Mouse (Mus musculus): ENCODE measurements around the gene Sash1. TPM values are rescaled to one million over a fixed set of nuclear protein-coding genes. Genes with fewer than 3 reads are reported as not detected.

The Sash1 gene
- polyA plus RNA-seq, 1 experiment from 2014 or later: 3.6 TPM

- Histone ChIP-seq H3K36me3 (ENCODE audit: control insufficient read depth, insufficient read depth, low read length) (no peaks in the 10 kb centered on the region; the same call in 1 of the 2 replicates), H3K4me3 (ENCODE audit: low read depth, low read length) (no peak overlapping the region), H3K27me3 (ENCODE audit: control insufficient read depth, insufficient read depth, low read length) (no peaks in the 10 kb centered on the region), H3K9ac (ENCODE audit: low read depth, low read length) (no peak overlapping the region), H3K4me2 (no peak overlapping the region), H3K4me1 (ENCODE audit: control insufficient read depth, insufficient read depth, low read length) (peaks cover 8% of the 10 kb centered on the region), H3K27ac (ENCODE audit: low read depth, low read length) (no peak overlapping the region), H3K9me3 (replicated peaks; ENCODE audit: control insufficient read depth, low read length) (no peaks in the 10 kb centered on the region)
- WGBS (ENCODE audit: insufficient replicate concordance): 89% methylated on average over 9 of the region's 9 CpGs
- ATAC-seq (replicated peaks; ENCODE audit: insufficient number of reproducible peaks, low FRiP score, low TSS enrichment): no peak
These were observed 78.3 kb downstream of the Sash1 start for GRCm38 (mm10) chr10:8807581-8807980.

GRCm38 (mm10) chr10:8805402-8805801 lies 80.5 kb downstream of the Sash1 start:
- H3K27me3 ChIP-seq (ENCODE audit: control insufficient read depth, insufficient read depth, low read length): no peaks in the 10 kb centered on the region
- H3K9ac ChIP-seq (ENCODE audit: low read depth, low read length): no peak overlapping the region
- no peak for ATAC-seq (replicated peaks; ENCODE audit: insufficient number of reproducible peaks, low FRiP score, low TSS enrichment)
- no peaks in the 10 kb centered on the region; the same call in 1 of the 2 replicates for H3K36me3 ChIP-seq (ENCODE audit: control insufficient read depth, insufficient read depth, low read length)
- WGBS (ENCODE audit: insufficient replicate concordance): 72% methylated on average over 3 of the region's 3 CpGs
- H3K27ac ChIP-seq (ENCODE audit: low read depth, low read length): no peak overlapping the region
- H3K4me1 ChIP-seq (ENCODE audit: control insufficient read depth, insufficient read depth, low read length): peaks cover 20% of the 10 kb centered on the region
- no peak overlapping the region for H3K4me2 ChIP-seq
- no peak overlapping the region for H3K4me3 ChIP-seq (ENCODE audit: low read depth, low read length)
- no peaks in the 10 kb centered on the region for H3K9me3 ChIP-seq (replicated peaks; ENCODE audit: control insufficient read depth, low read length)

- WGBS (ENCODE audit: insufficient replicate concordance): 38% methylated on average over 8 of the region's 8 CpGs
- no peaks in the 10 kb centered on the region; the same call in 1 of the 2 replicates for H3K36me3 ChIP-seq (ENCODE audit: control insufficient read depth, insufficient read depth, low read length)
- H3K4me1 ChIP-seq (ENCODE audit: control insufficient read depth, insufficient read depth, low read length): peaks cover 20% of the 10 kb centered on the region
- no peak overlapping the region for H3K27ac ChIP-seq (ENCODE audit: low read depth, low read length)
- H3K4me2 ChIP-seq: no peak overlapping the region
- no peaks in the 10 kb centered on the region for H3K27me3 ChIP-seq (ENCODE audit: control insufficient read depth, insufficient read depth, low read length)
- no peak overlapping the region for H3K4me3 ChIP-seq (ENCODE audit: low read depth, low read length)
- H3K9ac ChIP-seq (ENCODE audit: low read depth, low read length): no peak overlapping the region
- ATAC-seq (replicated peaks; ENCODE audit: insufficient number of reproducible peaks, low FRiP score, low TSS enrichment): no peak
- no peaks in the 10 kb centered on the region for H3K9me3 ChIP-seq (replicated peaks; ENCODE audit: control insufficient read depth, low read length)
These were observed 81.6 kb downstream of the Sash1 start for GRCm38 (mm10) chr10:8804292-8804691.

GRCm38 (mm10) chr10:8801719-8802347 lies 84.0 kb downstream of the Sash1 start:
- H3K36me3 ChIP-seq (ENCODE audit: control insufficient read depth, insufficient read depth, low read length): peaks cover 3% of the 10 kb centered on the region; the same call in 1 of the 2 replicates
- no peak overlapping the region for H3K9ac ChIP-seq (ENCODE audit: low read depth, low read length)
- ATAC-seq (replicated peaks; ENCODE audit: insufficient number of reproducible peaks, low FRiP score, low TSS enrichment): 0 out of 2 replicates have a peak, but pooled peaks have one; percentile 40
- H3K4me3 ChIP-seq (ENCODE audit: low read depth, low read length): no peak overlapping the region
- peaks cover 20% of the 10 kb centered on the region for H3K4me1 ChIP-seq (ENCODE audit: control insufficient read depth, insufficient read depth, low read length)
- peak overlapping the region; percentile 52 for H3K4me2 ChIP-seq
- 25% methylated on average over 12 of the region's 12 CpGs for WGBS (ENCODE audit: insufficient replicate concordance)
- no peaks in the 10 kb centered on the region for H3K27me3 ChIP-seq (ENCODE audit: control insufficient read depth, insufficient read depth, low read length)
- no peak overlapping the region for H3K27ac ChIP-seq (ENCODE audit: low read depth, low read length)
- H3K9me3 ChIP-seq (replicated peaks; ENCODE audit: control insufficient read depth, low read length): no peaks in the 10 kb centered on the region

GRCm38 (mm10) chr10:8801139-8801613 lies 84.7 kb downstream of the Sash1 start:
- WGBS (ENCODE audit: insufficient replicate concordance): 49% methylated on average over 14 of the region's 14 CpGs
- Histone ChIP-seq H3K27me3 (ENCODE audit: control insufficient read depth, insufficient read depth, low read length) (no peaks in the 10 kb centered on the region), H3K4me1 (ENCODE audit: control insufficient read depth, insufficient read depth, low read length) (peaks cover 20% of the 10 kb centered on the region), H3K36me3 (ENCODE audit: control insufficient read depth, insufficient read depth, low read length) (peaks cover 3% of the 10 kb centered on the region; the same call in 1 of the 2 replicates), H3K4me2 (peak overlapping the region; percentile 52), H3K4me3 (ENCODE audit: low read depth, low read length) (no peak overlapping the region), H3K9me3 (replicated peaks; ENCODE audit: control insufficient read depth, low read length) (no peaks in the 10 kb centered on the region), H3K27ac (ENCODE audit: low read depth, low read length) (no peak overlapping the region), H3K9ac (ENCODE audit: low read depth, low read length) (no peak overlapping the region)
- no peak for ATAC-seq (replicated peaks; ENCODE audit: insufficient number of reproducible peaks, low FRiP score, low TSS enrichment)

- peaks cover 3% of the 10 kb centered on the region; the same call in 1 of the 2 replicates for H3K36me3 ChIP-seq (ENCODE audit: control insufficient read depth, insufficient read depth, low read length)
- H3K4me1 ChIP-seq (ENCODE audit: control insufficient read depth, insufficient read depth, low read length): peaks cover 13% of the 10 kb centered on the region; the same call in 1 of the 2 replicates
- no peak overlapping the region for H3K9ac ChIP-seq (ENCODE audit: low read depth, low read length)
- WGBS (ENCODE audit: insufficient replicate concordance): 77% methylated on average over 6 of the region's 6 CpGs
- no peaks in the 10 kb centered on the region for H3K9me3 ChIP-seq (replicated peaks; ENCODE audit: control insufficient read depth, low read length)
- H3K27me3 ChIP-seq (ENCODE audit: control insufficient read depth, insufficient read depth, low read length): no peaks in the 10 kb centered on the region
- ATAC-seq (replicated peaks; ENCODE audit: insufficient number of reproducible peaks, low FRiP score, low TSS enrichment): no peak
- no peak overlapping the region for H3K4me3 ChIP-seq (ENCODE audit: low read depth, low read length)
- no peak overlapping the region for H3K4me2 ChIP-seq
- no peak overlapping the region for H3K27ac ChIP-seq (ENCODE audit: low read depth, low read length)
These were observed 88.0 kb downstream of the Sash1 start for GRCm38 (mm10) chr10:8797826-8798225.

- no peak overlapping the region for H3K9ac ChIP-seq (ENCODE audit: low read depth, low read length)
- WGBS (ENCODE audit: insufficient replicate concordance): 42% methylated on average over 7 of the region's 7 CpGs
- H3K4me3 ChIP-seq (ENCODE audit: low read depth, low read length): no peak overlapping the region
- H3K27ac ChIP-seq (ENCODE audit: low read depth, low read length): no peak overlapping the region
- H3K36me3 ChIP-seq (ENCODE audit: control insufficient read depth, insufficient read depth, low read length): peaks cover 3% of the 10 kb centered on the region; the same call in 1 of the 2 replicates
- no peak overlapping the region for H3K4me2 ChIP-seq
- H3K27me3 ChIP-seq (ENCODE audit: control insufficient read depth, insufficient read depth, low read length): no peaks in the 10 kb centered on the region
- H3K9me3 ChIP-seq (replicated peaks; ENCODE audit: control insufficient read depth, low read length): no peaks in the 10 kb centered on the region
- no peak for ATAC-seq (replicated peaks; ENCODE audit: insufficient number of reproducible peaks, low FRiP score, low TSS enrichment)
- H3K4me1 ChIP-seq (ENCODE audit: control insufficient read depth, insufficient read depth, low read length): no peaks in the 10 kb centered on the region
These were observed 90.5 kb downstream of the Sash1 start for GRCm38 (mm10) chr10:8795336-8795735.

GRCm38 (mm10) chr10:8792412-8792811 lies 93.5 kb downstream of the Sash1 start:
- Histone ChIP-seq H3K27me3 (ENCODE audit: control insufficient read depth, insufficient read depth, low read length) (no peaks in the 10 kb centered on the region), H3K4me1 (ENCODE audit: control insufficient read depth, insufficient read depth, low read length) (no peaks in the 10 kb centered on the region), H3K9ac (ENCODE audit: low read depth, low read length) (no peak overlapping the region), H3K9me3 (replicated peaks; ENCODE audit: control insufficient read depth, low read length) (no peaks in the 10 kb centered on the region), H3K36me3 (ENCODE audit: control insufficient read depth, insufficient read depth, low read length) (0 out of 2 replicates have a peak, but pooled peaks cover 3% of the 10 kb centered on the region), H3K27ac (ENCODE audit: low read depth, low read length) (no peak overlapping the region), H3K4me2 (no peak overlapping the region), H3K4me3 (ENCODE audit: low read depth, low read length) (no peak overlapping the region)
- no peak for ATAC-seq (replicated peaks; ENCODE audit: insufficient number of reproducible peaks, low FRiP score, low TSS enrichment)
- 62% methylated on average over 5 of the region's 5 CpGs for WGBS (ENCODE audit: insufficient replicate concordance)

GRCm38 (mm10) chr10:8789096-8789495 lies 96.8 kb downstream of the Sash1 start:
- Histone ChIP-seq H3K4me1 (ENCODE audit: control insufficient read depth, insufficient read depth, low read length) (peaks cover 7% of the 10 kb centered on the region; the same call in 1 of the 2 replicates), H3K36me3 (ENCODE audit: control insufficient read depth, insufficient read depth, low read length) (no peaks in the 10 kb centered on the region), H3K9ac (ENCODE audit: low read depth, low read length) (no peak overlapping the region), H3K27me3 (ENCODE audit: control insufficient read depth, insufficient read depth, low read length) (no peaks in the 10 kb centered on the region), H3K4me3 (ENCODE audit: low read depth, low read length) (no peak overlapping the region), H3K4me2 (no peak overlapping the region), H3K9me3 (replicated peaks; ENCODE audit: control insufficient read depth, low read length) (no peaks in the 10 kb centered on the region), H3K27ac (ENCODE audit: low read depth, low read length) (no peak overlapping the region)
- ATAC-seq (replicated peaks; ENCODE audit: insufficient number of reproducible peaks, low FRiP score, low TSS enrichment): no peak
- WGBS (ENCODE audit: insufficient replicate concordance): 91% methylated on average over 6 of the region's 6 CpGs

All from heart, embryonic 11.5 days (tissue).